Mouse (Mus musculus) intestine, embryonic 14.5 days (tissue): Measurements from ENCODE around the gene Lrig2. TPM values are rescaled to one million over a fixed set of nuclear protein-coding genes. Genes with fewer than 3 reads are reported as not detected.

ENCODE experiments used
- ATAC-seq: fragments of 200-750 bp; cut with Nextera tagmentation; replicated peaks from 2 replicates; pipeline ENCODE4 v1.8.0; 2017; ENCODE audit warnings: low read depth, moderate number of reproducible peaks, moderate TSS enrichment, moderate library complexity; ENCODE audit not compliant: low FRiP score, low TSS enrichment
- DNase-seq: peaks from one replicate; pipeline ENCODE4 v3.0.0-alpha.2; 2018; ENCODE audit warnings: low spot score
- H3K27ac ChIP-seq: fragments of 300-500 bp; sonication (generic); 2 replicates; pipeline ENCODE4 v1.5.1; 2014; ENCODE audit warnings: low read depth, mild to moderate bottlenecking, control low read depth
- H3K27me3 ChIP-seq: fragments of 300-500 bp; sonication (generic); replicated peaks from 2 replicates; pipeline ENCODE4 v1.6.1; 2014; ENCODE audit warnings: low read length, control low read depth; ENCODE audit not compliant: control insufficient read depth, insufficient read depth
- H3K36me3 ChIP-seq: fragments of 300-500 bp; sonication (generic); 2 replicates; pipeline ENCODE4 v1.6.1; 2014; ENCODE audit warnings: low read length, control low read depth; ENCODE audit not compliant: control insufficient read depth, insufficient read depth
- H3K4me1 ChIP-seq: fragments of 300-500 bp; sonication (generic); replicated peaks from 2 replicates; pipeline ENCODE4 v1.6.1; 2014; ENCODE audit warnings: low read length, control low read depth, mixed read lengths; ENCODE audit not compliant: control insufficient read depth, insufficient read depth
- H3K4me2 ChIP-seq: fragments of 300-500 bp; sonication (generic); 2 replicates; pipeline ENCODE4 v1.6.1; 2014; ENCODE audit warnings: low read length
- H3K4me3 ChIP-seq: fragments of 300-500 bp; sonication (generic); 2 replicates; pipeline ENCODE4 v1.5.1; 2014; ENCODE audit warnings: low read depth, low read length, control low read depth, mixed read lengths
- H3K9ac ChIP-seq: fragments of 300-500 bp; sonication (generic); 2 replicates; pipeline ENCODE4 v1.6.1; 2014; ENCODE audit warnings: mild to moderate bottlenecking, low read length
- H3K9me3 ChIP-seq: fragments of 300-500 bp; sonication (generic); 2 replicates; pipeline ENCODE4 v1.6.1; 2016; ENCODE audit warnings: low read length, control low read depth; ENCODE audit not compliant: control insufficient read depth
- WGBS: fragments of 180-500 bp; shearing (Covaris S2); extraction: QIAGEN DNeasy Blood & Tissue Kit; methylation state at CpG from one replicate; pipeline ENCODE4 v1.1.7; 2014; 5-methylcytosine and 5-hydroxymethylcytosine counted together
- polyA plus RNA-seq: library from polyadenylated mRNA; unstranded; fragments of >200 nt; fragmentation: Nextera tagmentation; extraction: Ambion mirVana; gene quantifications from 2 replicates; pipeline ENCODE4 v1.2.1, GENCODE M21; 2014

Lrig2 gene
- polyA plus RNA-seq, 1 experiment from 2014 or later = 19.3 TPM

- Histone ChIP-seq H3K36me3 (no peaks in the 10 kb centered on the region), H3K9me3 (no peaks in the 10 kb centered on the region), H3K27me3 (no peaks in the 10 kb centered on the region), H3K27ac (no peak overlapping the region), H3K4me2 (no peak overlapping the region), H3K9ac (no peak overlapping the region), H3K4me1 (no peaks in the 10 kb centered on the region), H3K4me3 (no peak overlapping the region)
- ATAC-seq (no peak), DNase-seq (no peak)
- 52% methylated on average over 6 of the region's 6 CpGs for WGBS
Measured at GRCm38 (mm10) chr3:104518931-104519330, 7.2 kb upstream of the Lrig2 start.

DNA sequence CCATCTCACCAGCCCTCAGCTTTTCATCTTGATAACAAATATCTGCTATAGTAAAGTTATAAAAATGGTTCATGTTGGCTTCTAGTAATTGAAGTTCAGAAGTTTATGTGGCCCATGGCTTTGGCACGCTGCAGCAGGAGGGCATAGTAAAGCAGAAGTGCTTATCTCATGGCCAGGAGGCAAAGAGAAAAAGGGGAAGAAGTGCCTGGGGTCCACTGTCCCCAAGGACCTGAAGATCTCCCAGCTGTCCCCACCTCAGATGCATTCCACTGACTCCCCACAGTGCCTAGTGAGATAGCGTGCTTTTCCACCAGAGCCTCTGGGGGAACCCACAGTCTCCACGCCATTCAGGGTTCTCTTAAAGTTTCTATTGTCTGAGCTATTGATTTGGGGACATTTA, 6.7 kb upstream of the Lrig2 start:
- DNase-seq = no peak

DNA sequence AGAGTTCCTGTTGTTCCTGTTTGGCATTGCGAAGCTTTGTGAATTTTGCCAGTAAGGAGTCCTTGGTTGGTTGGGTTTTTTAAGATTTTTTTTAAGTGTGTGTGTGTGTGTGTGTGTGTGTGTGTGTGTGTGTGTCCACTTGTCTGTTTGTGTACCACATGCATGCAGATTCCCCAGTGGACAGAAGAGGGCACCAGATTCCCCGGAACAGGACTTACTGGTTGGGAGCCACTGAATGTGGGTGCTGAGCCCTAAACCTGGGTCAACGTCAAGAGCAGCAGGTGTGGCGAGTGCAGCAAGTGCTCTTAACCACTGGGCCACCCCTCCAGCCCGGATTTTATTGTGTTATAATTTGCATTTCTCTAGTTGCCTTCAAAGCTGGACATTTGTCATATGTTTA, 5.4 kb upstream of the Lrig2 start:
- H3K36me3 ChIP-seq = no peaks in the 10 kb centered on the region
- DNase-seq (no peak), ATAC-seq (no peak)
- no peaks in the 10 kb centered on the region for H3K4me1 ChIP-seq
- no peak overlapping the region for H3K4me3 ChIP-seq
- no peaks in the 10 kb centered on the region for H3K27me3 ChIP-seq
- no peak overlapping the region for H3K27ac ChIP-seq
- H3K9ac ChIP-seq = no peak overlapping the region
- H3K4me2 ChIP-seq = no peak overlapping the region
- H3K9me3 ChIP-seq = no peaks in the 10 kb centered on the region
- 82% methylated on average over 5 of the region's 5 CpGs for WGBS

More for the DNA sequence above, 6.7 kb upstream of the Lrig2 start:
- Histone ChIP-seq H3K27ac (no peak overlapping the region), H3K4me2 (no peak overlapping the region), H3K27me3 (no peaks in the 10 kb centered on the region), H3K4me3 (no peak overlapping the region), H3K9ac (no peak overlapping the region), H3K4me1 (no peaks in the 10 kb centered on the region), H3K36me3 (no peaks in the 10 kb centered on the region), H3K9me3 (no peaks in the 10 kb centered on the region)
- ATAC-seq = no peak
- WGBS = 76% methylated on average over 3 of the region's 3 CpGs

- H3K4me1 ChIP-seq = peaks cover 8% of the 10 kb centered on the region; the same call in 1 of the 2 replicates
- no peak overlapping the region for H3K9ac ChIP-seq
- 64% methylated on average over 2 of the region's 2 CpGs for WGBS
- DNase-seq (no peak), ATAC-seq (no peak)
- H3K27ac ChIP-seq = no peak overlapping the region
- H3K36me3 ChIP-seq = no peaks in the 10 kb centered on the region
- no peak overlapping the region for H3K4me2 ChIP-seq
- no peak overlapping the region for H3K4me3 ChIP-seq
- H3K27me3 ChIP-seq = no peaks in the 10 kb centered on the region
- no peaks in the 10 kb centered on the region for H3K9me3 ChIP-seq
Measured at GRCm38 (mm10) chr3:104514510-104514909, 2.8 kb upstream of the Lrig2 start.

DNA sequence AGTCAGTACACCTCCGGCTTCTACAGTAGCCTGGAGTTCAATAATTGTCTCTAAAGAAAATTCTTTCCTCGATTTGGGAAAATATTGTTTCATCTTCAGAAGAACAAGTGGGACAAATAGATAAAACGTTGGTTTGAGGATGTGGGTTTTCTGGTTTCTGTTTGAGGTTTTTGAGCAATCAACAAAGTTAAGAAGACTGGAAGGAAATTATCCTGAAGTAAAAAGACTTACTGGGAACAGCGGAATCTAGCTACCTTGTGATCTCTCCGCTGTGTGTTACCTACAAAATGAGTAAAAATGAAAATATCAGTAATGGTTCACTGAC, 668 bp upstream of the Lrig2 start:
- DNase-seq = no peak
- no peak for ATAC-seq
- Histone ChIP-seq H3K4me3 (peak overlapping the region; percentile 89), H3K27me3 (no peaks in the 10 kb centered on the region), H3K9ac (peak overlapping the region; percentile 45), H3K36me3 (no peaks in the 10 kb centered on the region; the same call in 1 of the 2 replicates), H3K4me2 (peak overlapping the region; percentile 74), H3K4me1 (peaks cover 14% of the 10 kb centered on the region; the same call in 1 of the 2 replicates), H3K27ac (peak overlapping the region; percentile 67; the same call in 1 of the 2 replicates), H3K9me3 (no peaks in the 10 kb centered on the region)
- whole genome bisulfite sequencing = 21% methylated on average over 5 of the region's 5 CpGs

DNA sequence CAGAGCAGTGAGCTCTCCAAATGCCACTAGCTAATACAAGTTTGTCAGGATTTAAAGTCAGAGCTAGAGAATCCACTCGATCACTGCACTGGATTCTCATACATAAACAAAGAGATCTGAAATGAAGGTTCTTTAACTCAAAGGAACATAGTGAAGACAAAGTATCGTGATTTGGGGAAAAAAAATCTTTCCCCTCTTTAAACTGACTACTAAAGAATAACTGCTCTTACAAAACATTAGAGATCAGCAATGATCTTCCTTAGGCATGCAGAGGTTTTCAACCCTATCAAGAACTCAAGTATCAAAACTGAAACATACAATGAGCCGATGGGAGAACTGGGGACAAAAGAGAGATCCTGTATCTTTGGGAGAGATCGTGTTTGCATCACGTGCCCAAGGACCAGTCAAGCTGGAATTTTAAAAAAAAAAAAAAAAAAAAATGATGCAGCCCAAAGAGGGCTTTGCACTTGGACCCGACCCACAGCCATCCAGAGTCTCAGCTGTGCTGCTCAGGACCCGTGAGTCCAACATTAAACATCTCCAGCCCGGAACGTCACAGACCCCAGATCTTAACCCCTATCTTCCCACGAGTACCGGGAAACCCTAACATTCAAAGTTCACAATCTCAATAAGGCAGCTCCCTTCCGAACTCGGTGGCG, 818 bp downstream of the Lrig2 start:
- 2% methylated on average over 14 of the region's 14 CpGs for WGBS
- Histone ChIP-seq H3K9me3 (no peaks in the 10 kb centered on the region), H3K27me3 (no peaks in the 10 kb centered on the region), H3K4me1 (peaks cover 14% of the 10 kb centered on the region; the same call in 1 of the 2 replicates), H3K36me3 (no peaks in the 10 kb centered on the region; the same call in 1 of the 2 replicates), H3K9ac (peak overlapping the region; percentile 73), H3K4me3 (peak overlapping the region; percentile 89), H3K4me2 (peak overlapping the region; percentile 50), H3K27ac (peak overlapping the region; percentile 84)
- ATAC-seq (peak; percentile 36), DNase-seq (no peak)

DNA sequence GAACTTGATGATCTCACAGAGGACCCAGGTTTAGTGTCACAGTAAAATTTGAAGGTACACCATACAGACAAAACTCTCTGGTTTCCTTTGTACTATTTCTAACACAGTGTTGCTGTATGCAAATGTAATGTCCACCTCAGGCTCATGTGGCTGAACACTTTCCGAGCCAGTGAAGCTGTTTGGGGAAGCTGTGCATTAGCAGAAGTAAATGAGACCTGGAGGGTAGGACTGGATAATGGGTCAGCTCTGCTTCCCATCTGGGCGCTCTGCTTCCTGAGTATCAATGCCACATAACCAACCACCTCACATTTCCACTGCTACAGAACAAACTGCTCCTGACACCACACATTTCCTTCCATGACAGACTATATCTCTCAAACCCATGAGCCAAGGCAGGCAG, 10.1 kb downstream of the Lrig2 start:
- no peak overlapping the region for H3K4me3 ChIP-seq
- H3K27me3 ChIP-seq = no peaks in the 10 kb centered on the region
- H3K9ac ChIP-seq = no peak overlapping the region
- H3K4me2 ChIP-seq = no peak overlapping the region
- H3K4me1 ChIP-seq = no peaks in the 10 kb centered on the region
- H3K9me3 ChIP-seq = no peaks in the 10 kb centered on the region
- DNase-seq (no peak), ATAC-seq (no peak)
- 80% methylated on average over 2 of the region's 2 CpGs for WGBS
- H3K36me3 ChIP-seq = peaks cover 7% of the 10 kb centered on the region
- H3K27ac ChIP-seq = no peak overlapping the region

- ATAC-seq = no peak
Measured at GRCm38 (mm10) chr3:104500881-104501280, 10.8 kb downstream of the Lrig2 start.

GRCm38 (mm10) chr3:104496176-104496575, 15.5 kb downstream of the Lrig2 start:
- no peak overlapping the region for H3K4me3 ChIP-seq
- H3K27ac ChIP-seq = no peak overlapping the region
- 90% methylated on average over 4 of the region's 4 CpGs for WGBS
- no peak overlapping the region for H3K4me2 ChIP-seq
- H3K27me3 ChIP-seq = no peaks in the 10 kb centered on the region
- H3K4me1 ChIP-seq = no peaks in the 10 kb centered on the region
- ATAC-seq = no peak
- H3K9me3 ChIP-seq = no peaks in the 10 kb centered on the region
- H3K36me3 ChIP-seq = peaks cover 56% of the 10 kb centered on the region
- DNase-seq = no peak
- H3K9ac ChIP-seq = no peak overlapping the region

More at GRCm38 (mm10) chr3:104500881-104501280, 10.8 kb downstream of the Lrig2 start:
- peaks cover 15% of the 10 kb centered on the region for H3K36me3 ChIP-seq
- no peak overlapping the region for H3K4me2 ChIP-seq
- H3K4me3 ChIP-seq = no peak overlapping the region
- H3K4me1 ChIP-seq = no peaks in the 10 kb centered on the region
- no peak for DNase-seq
- no peak overlapping the region for H3K9ac ChIP-seq
- 63% methylated on average over 2 of the region's 2 CpGs for WGBS
- no peaks in the 10 kb centered on the region for H3K9me3 ChIP-seq
- no peaks in the 10 kb centered on the region for H3K27me3 ChIP-seq
- H3K27ac ChIP-seq = no peak overlapping the region
